Mouse (Mus musculus) liver, postnatal 0 days (tissue): ENCODE data around the gene Cacnb4. TPM values are rescaled to one million over a fixed set of nuclear protein-coding genes. Genes with fewer than 3 reads are reported as not detected.

ENCODE experiments used
- ATAC-seq: fragments of 200-750 bp; cut with Nextera tagmentation; 2 replicates; pipeline ENCODE4 v1.8.0; 2017; ENCODE audit warnings: mild to moderate bottlenecking, moderate library complexity
- DNase-seq: peaks from one replicate; pipeline ENCODE4 v3.0.0-alpha.2; 2016
- H3K27ac ChIP-seq: fragments of 300-500 bp; sonication (generic); 2 replicates; pipeline ENCODE4 v1.5.1; 2014; ENCODE audit warnings: antibody characterized with exemption, moderate library complexity, mild to moderate bottlenecking, low read depth
- H3K27me3 ChIP-seq: fragments of 300-500 bp; sonication (generic); 2 replicates; pipeline ENCODE4 v1.6.1; 2014; ENCODE audit warnings: low read length, control low read depth, mixed read lengths; ENCODE audit not compliant: insufficient read depth
- H3K36me3 ChIP-seq: fragments of 300-500 bp; sonication (generic); replicated peaks from 2 replicates; pipeline ENCODE4 v1.6.1; 2014; ENCODE audit warnings: mild to moderate bottlenecking, control low read depth, low read length, moderate library complexity, mixed read lengths; ENCODE audit not compliant: insufficient read depth
- H3K4me1 ChIP-seq: fragments of 300-500 bp; sonication (generic); 2 replicates; pipeline ENCODE4 v1.6.1; 2014; ENCODE audit warnings: antibody characterized with exemption, mild to moderate bottlenecking, control low read depth; ENCODE audit not compliant: insufficient read depth
- H3K4me2 ChIP-seq: fragments of 300-500 bp; sonication (generic); 2 replicates; pipeline ENCODE4 v1.6.1; 2014; ENCODE audit warnings: low read depth, mild to moderate bottlenecking, low read length, moderate library complexity, mixed read lengths
- H3K4me3 ChIP-seq: fragments of 300-500 bp; sonication (generic); 2 replicates; pipeline ENCODE4 v1.5.1; 2014; ENCODE audit warnings: low read depth, low read length
- H3K9ac ChIP-seq: fragments of 300-500 bp; sonication (generic); replicated peaks from 2 replicates; pipeline ENCODE4 v1.6.1; 2014; ENCODE audit warnings: mild to moderate bottlenecking, moderate library complexity
- H3K9me3 ChIP-seq: fragments of 300-500 bp; sonication (generic); 2 replicates; pipeline ENCODE4 v1.6.1; 2016; ENCODE audit warnings: mild to moderate bottlenecking, control low read depth, low read length, mixed read lengths
- CTCF ChIP-seq: sonication (generic); IDR thresholded peaks from 2 replicates; pipeline ENCODE4 v1.5.1; 2016; ENCODE audit warnings: antibody characterized with exemption, low read depth
- EP300 ChIP-seq: IDR thresholded peaks from 2 replicates; pipeline ENCODE4 v1.6.1; 2016; ENCODE audit warnings: antibody characterized with exemption, low read depth, mild to moderate bottlenecking
- WGBS: fragments of 180-500 bp; shearing (Covaris S2); extraction: QIAGEN DNeasy Blood & Tissue Kit; methylation state at CpG from one replicate; pipeline ENCODE4 v1.1.7; 2014; ENCODE audit not compliant: insufficient replicate concordance; 5-methylcytosine and 5-hydroxymethylcytosine counted together
- polyA plus RNA-seq: library from polyadenylated mRNA; unstranded; fragments of >200 nt; fragmentation: Nextera tagmentation; extraction: Ambion mirVana; gene quantifications from 2 replicates; pipeline ENCODE4 v1.2.1, GENCODE M21; 2015

The Cacnb4 gene
- polyA plus RNA-seq, 1 experiment from 2014 or later = 0.27 TPM

GRCm38 (mm10) chr2:52615429-52615828, 61.2 kb downstream of the Cacnb4 start:
- Histone ChIP-seq H3K9ac (no peak overlapping the region), H3K4me3 (no peak overlapping the region), H3K4me1 (peaks cover 7% of the 10 kb centered on the region), H3K27me3 (no peaks in the 10 kb centered on the region), H3K36me3 (no peaks in the 10 kb centered on the region), H3K4me2 (no peak overlapping the region), H3K27ac (no peak overlapping the region), H3K9me3 (no peaks in the 10 kb centered on the region)
- DNase-seq (no peak), ATAC-seq (no peak)
- TF ChIP-seq EP300 (no peak), CTCF (no peak)
- WGBS = 81% methylated on average over 5 of the region's 5 CpGs

- no peak overlapping the region for H3K9ac ChIP-seq
- no peaks in the 10 kb centered on the region for H3K36me3 ChIP-seq
- H3K27me3 ChIP-seq = no peaks in the 10 kb centered on the region
- WGBS = 63% methylated on average over 4 of the region's 4 CpGs
- no peak overlapping the region for H3K4me2 ChIP-seq
- DNase-seq = peak; percentile 37
- peak; percentile 98 for ATAC-seq
- H3K4me1 ChIP-seq = peaks cover 5% of the 10 kb centered on the region
- no peak for TF ChIP-seq CTCF
- peak; percentile 69 for TF ChIP-seq EP300
- H3K27ac ChIP-seq = peak overlapping the region; percentile 83
- H3K9me3 ChIP-seq = no peaks in the 10 kb centered on the region
- H3K4me3 ChIP-seq = no peak overlapping the region
These were observed 62.7 kb downstream of the Cacnb4 start for GRCm38 (mm10) chr2:52613888-52614287.

- Histone ChIP-seq H3K4me3 (no peak overlapping the region), H3K4me2 (no peak overlapping the region), H3K27me3 (no peaks in the 10 kb centered on the region), H3K9ac (no peak overlapping the region), H3K4me1 (peaks cover 4% of the 10 kb centered on the region; the same call in 1 of the 2 replicates), H3K27ac (no peak overlapping the region), H3K9me3 (no peaks in the 10 kb centered on the region), H3K36me3 (no peaks in the 10 kb centered on the region)
- 45% methylated on average over 1 of the region's 1 CpGs for WGBS
- TF ChIP-seq CTCF = no peak
- no peak for TF ChIP-seq EP300
- DNase-seq = no peak
- ATAC-seq = no peak
These were observed 67.1 kb downstream of the Cacnb4 start for GRCm38 (mm10) chr2:52609486-52609885.

- ATAC-seq (no peak), DNase-seq (no peak)
- H3K27ac ChIP-seq = no peak overlapping the region
- 0 out of 2 replicates have a peak, but pooled peaks cover 1% of the 10 kb centered on the region for H3K4me1 ChIP-seq
- no peaks in the 10 kb centered on the region for H3K27me3 ChIP-seq
- no peak overlapping the region for H3K4me2 ChIP-seq
- H3K9ac ChIP-seq = no peak overlapping the region
- H3K36me3 ChIP-seq = no peaks in the 10 kb centered on the region
- WGBS = 71% methylated on average over 5 of the region's 5 CpGs
- TF ChIP-seq EP300 (no peak), CTCF (no peak)
- no peak overlapping the region for H3K4me3 ChIP-seq
- no peaks in the 10 kb centered on the region for H3K9me3 ChIP-seq
These were observed 68.7 kb downstream of the Cacnb4 start for GRCm38 (mm10) chr2:52607857-52608485.

- Histone ChIP-seq H3K27me3 (no peaks in the 10 kb centered on the region), H3K9me3 (no peaks in the 10 kb centered on the region), H3K4me3 (no peak overlapping the region), H3K36me3 (no peaks in the 10 kb centered on the region), H3K4me1 (0 out of 2 replicates have a peak, but pooled peaks cover 3% of the 10 kb centered on the region), H3K4me2 (no peak overlapping the region), H3K27ac (no peak overlapping the region), H3K9ac (no peak overlapping the region)
- ATAC-seq = no peak
- WGBS = 67% methylated on average over 4 of the region's 4 CpGs
- TF ChIP-seq CTCF (no peak), EP300 (no peak)
- no peak for DNase-seq
These were observed 70.3 kb downstream of the Cacnb4 start for GRCm38 (mm10) chr2:52606331-52606730.

GRCm38 (mm10) chr2:52605321-52605720, 71.3 kb downstream of the Cacnb4 start:
- Histone ChIP-seq H3K36me3 (no peaks in the 10 kb centered on the region), H3K9me3 (no peaks in the 10 kb centered on the region), H3K4me3 (no peak overlapping the region), H3K4me1 (0 out of 2 replicates have a peak, but pooled peaks cover 3% of the 10 kb centered on the region), H3K9ac (no peak overlapping the region), H3K27ac (peak overlapping the region; percentile 87), H3K27me3 (no peaks in the 10 kb centered on the region), H3K4me2 (no peak overlapping the region)
- WGBS = 18% methylated on average over 4 of the region's 4 CpGs
- TF ChIP-seq CTCF (peak; percentile 75), EP300 (no peak)
- 0 out of 2 replicates have a peak, but pooled peaks have one; percentile 12 for ATAC-seq
- DNase-seq = peak; percentile 69
